Mouse (Mus musculus) adipose tissue, adult 10 weeks (tissue): Measurements from ENCODE around the gene Ogg1. TPM values are rescaled to one million over a fixed set of nuclear protein-coding genes. Genes with fewer than 3 reads are reported as not detected.

Source experiments
- polyA plus RNA-seq: library from polyadenylated mRNA; stranded (reverse); fragments of 350-450 nt; fragmentation: Illumina TruSeq; extraction: RNeasy Lipid Tissue Mini Kit (QIAGEN cat#74804); gene quantifications from one replicate; pipeline ENCODE4 v1.2.3, GENCODE M21; 2014; ENCODE audit warnings: low read depth, low replicate concordance

Ogg1 gene
- 13.8 TPM for polyA plus RNA-seq

GRCm38 (mm10) chr6:113326533-113327315 lies at the start of gene Ogg1:
Gene Ogg1, plus strand, starts transcription at chr6:113326972.

DNA sequence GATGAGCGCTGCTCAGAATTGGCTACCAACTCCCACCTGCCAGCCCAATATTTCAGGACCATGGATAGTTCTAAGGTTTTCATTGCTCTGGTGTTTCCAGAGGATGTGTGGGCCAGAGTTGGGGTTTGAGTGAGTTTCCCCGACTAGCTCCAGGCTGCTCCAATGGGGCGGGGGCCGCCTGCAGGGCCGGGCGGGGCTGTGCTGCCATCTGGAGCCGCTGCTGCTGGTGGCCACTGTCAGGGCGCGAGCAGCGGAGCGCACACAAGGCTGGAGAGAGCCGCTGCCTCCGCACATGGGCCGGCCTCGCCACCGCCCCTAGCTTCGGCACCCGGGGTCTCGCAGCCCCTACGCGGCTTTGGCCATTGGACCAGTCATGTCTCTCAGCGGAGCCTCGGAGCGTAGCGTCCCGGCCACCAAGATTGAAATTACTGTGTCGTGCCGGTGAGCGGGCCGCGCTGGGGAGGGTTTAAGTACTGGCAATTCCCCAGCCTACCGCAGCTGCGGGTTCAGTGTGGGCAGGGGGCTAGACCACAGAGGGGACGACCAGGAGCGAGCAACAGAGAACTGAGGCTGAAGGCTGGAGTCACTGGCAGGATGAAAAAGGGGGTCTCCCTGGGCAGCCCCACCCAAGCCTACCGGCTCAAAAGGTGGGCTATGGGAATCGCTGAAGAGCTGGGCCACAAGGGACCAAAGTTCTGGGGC lies 44.5 kb upstream of the Ogg1 start, which contains the start of gene Cpne9:
TSS of gene Cpne9 (plus strand) at position 207 of the 702 bp plus-strand sequence.

GRCm38 (mm10) chr6:113306986-113307349 lies 19.8 kb upstream of the Ogg1 start, which contains the start of gene Brpf1:
Gene Brpf1, plus strand, starts transcription at chr6:113307137.

DNA sequence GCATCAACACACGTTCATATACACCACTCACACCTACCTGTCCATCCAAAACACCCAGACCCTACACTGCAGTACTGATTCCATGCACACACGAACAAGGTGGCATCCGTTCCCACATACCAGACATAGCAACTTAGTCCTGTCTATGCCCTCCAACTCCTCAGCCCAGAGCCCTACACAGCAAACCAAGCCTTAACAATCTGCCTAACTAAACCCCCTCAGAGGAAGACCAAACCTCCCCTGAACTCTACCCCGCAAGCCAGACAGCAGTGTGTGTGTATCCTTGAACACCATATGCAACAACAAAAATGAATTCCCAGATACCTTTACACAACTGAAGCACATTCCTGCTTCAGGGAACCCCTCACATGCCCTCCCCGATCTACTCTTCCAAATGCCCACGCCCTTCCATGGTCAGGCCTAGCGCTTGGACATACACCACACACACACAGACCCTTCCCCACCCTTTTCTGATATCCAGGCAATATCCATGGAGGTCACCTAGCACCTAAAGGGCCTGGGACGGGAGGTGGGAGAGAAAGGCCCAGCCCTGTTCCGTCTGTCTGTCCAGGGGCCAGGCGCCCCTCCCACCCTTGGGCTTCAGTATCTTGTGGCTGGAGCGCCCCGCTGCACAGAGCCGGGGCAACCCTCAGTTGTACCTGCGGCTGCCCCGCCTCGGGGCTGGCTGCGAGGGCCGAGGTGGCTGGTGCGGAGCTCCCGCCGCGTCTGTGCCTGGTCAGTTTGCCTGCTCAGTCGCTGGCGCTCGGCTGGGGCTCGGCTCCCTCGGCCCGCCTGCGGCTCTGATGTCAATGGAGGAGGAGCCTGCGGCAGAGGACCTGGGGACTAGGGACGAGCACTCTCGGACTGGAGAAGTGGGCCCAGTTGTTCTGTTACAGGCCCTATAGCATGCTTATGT lies 16.7 kb downstream of the Ogg1 start, which contains the start of gene Camk1:
TSS of gene Camk1 (minus strand) at position 808 of the 916 bp plus-strand sequence.

DNA sequence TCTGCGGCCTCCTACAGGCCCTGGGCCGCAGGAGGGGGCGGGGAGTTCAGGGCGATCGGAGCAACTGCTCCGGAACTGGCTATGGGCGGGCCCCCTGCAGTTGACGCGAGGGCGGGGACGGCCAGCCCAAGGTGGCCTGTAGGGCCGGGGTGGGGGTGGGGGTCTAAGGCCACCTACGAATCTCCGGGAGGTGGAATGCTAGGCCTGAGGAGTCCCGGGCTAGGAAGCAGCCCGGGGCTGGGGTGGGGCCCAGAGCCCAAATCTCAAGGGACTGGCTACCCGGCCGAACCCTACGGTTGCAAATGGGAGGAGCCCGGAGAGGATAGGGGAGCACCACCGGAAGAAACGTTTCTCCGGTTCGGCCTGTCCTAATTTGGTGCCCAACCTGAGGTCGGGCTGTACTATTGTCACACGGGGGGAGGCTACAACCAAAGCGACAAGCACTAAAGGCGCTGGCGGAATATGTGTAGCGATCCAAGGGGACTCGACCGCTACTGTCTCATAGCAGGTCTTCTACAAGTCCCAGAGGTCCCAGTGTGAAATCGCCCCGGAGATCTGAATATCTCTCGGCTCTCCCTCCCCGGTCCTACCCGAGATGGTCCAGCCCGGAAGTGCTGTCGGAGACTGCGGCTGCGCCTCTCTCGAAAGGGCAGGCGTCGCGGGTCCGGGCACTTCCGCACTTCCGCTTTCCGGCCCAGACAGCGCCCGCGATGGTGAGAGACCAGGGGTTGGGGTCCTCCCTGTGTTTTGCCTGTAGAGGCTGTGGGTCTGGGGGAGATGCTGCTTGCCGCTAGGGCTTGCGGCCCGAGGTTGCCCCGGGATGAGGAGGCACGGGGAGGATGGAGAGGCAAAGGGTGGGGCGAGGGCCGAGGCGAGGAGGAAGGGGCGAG lies 51.0 kb downstream of the Ogg1 start, which contains the start of the genes Tada3 and Arpc4:
TSS of gene Tada3 (minus strand) at position 388 of the 890 bp plus-strand sequence.
TSS of gene Arpc4 (plus strand) at position 620 of the 890 bp plus-strand sequence.

Other genes with a start within 250 kb of the Ogg1 start
- 49.8 TPM for gene Setd5, start 249.6 kb upstream of the Ogg1 start, polyA plus RNA-seq
- gene Lhfpl4, start 131.6 kb upstream of the Ogg1 start, polyA plus RNA-seq: 0.55 TPM
- gene Mtmr14, start 89.1 kb upstream of the Ogg1 start, polyA plus RNA-seq: 18.7 TPM
- not detected for gene Cpne9, start 44.7 kb upstream of the Ogg1 start, polyA plus RNA-seq
- gene Brpf1, start 19.8 kb upstream of the Ogg1 start, polyA plus RNA-seq: 21.9 TPM
- 62.0 TPM for gene Camk1, start 17.0 kb downstream of the Ogg1 start, polyA plus RNA-seq
- 31.6 TPM for gene Tada3, start 50.9 kb downstream of the Ogg1 start, polyA plus RNA-seq
- 109 TPM for gene Arpc4, start 51.1 kb downstream of the Ogg1 start, polyA plus RNA-seq
- 8.6 TPM for gene Ttll3, start 62.3 kb downstream of the Ogg1 start, polyA plus RNA-seq
- gene Rpusd3, start 92.4 kb downstream of the Ogg1 start, polyA plus RNA-seq: 27.3 TPM
- 1,142 TPM for gene Cidec, start 108.8 kb downstream of the Ogg1 start, polyA plus RNA-seq
- gene Jagn1, start 115.6 kb downstream of the Ogg1 start, polyA plus RNA-seq: 50.6 TPM
- 10.4 TPM for gene Il17re, start 131.5 kb downstream of the Ogg1 start, polyA plus RNA-seq
- gene Il17rc, start 144.5 kb downstream of the Ogg1 start, polyA plus RNA-seq: 22.4 TPM
- 41.7 TPM for gene Creld1, start 156.3 kb downstream of the Ogg1 start, polyA plus RNA-seq
- not detected for gene Prrt3, start 175.0 kb downstream of the Ogg1 start, polyA plus RNA-seq
- gene Emc3, start 204.7 kb downstream of the Ogg1 start, polyA plus RNA-seq: 68.1 TPM
- gene Fancd2, start 204.7 kb downstream of the Ogg1 start, polyA plus RNA-seq: 1.2 TPM